Mouse (Mus musculus) lung, adult 2 months (tissue): ENCODE measurements around the gene Gm37240.

Source experiments
- CTCF ChIP-seq: fragments of 200-500 bp; IDR thresholded peaks from 2 replicates; pipeline ENCODE4 v1.5.1; 2011; ENCODE audit warnings: mild to moderate bottlenecking, low read length, control low read depth; ENCODE audit not compliant: insufficient read depth
- POLR2A ChIP-seq: fragments of 200-500 bp; IDR thresholded peaks from 2 replicates; pipeline ENCODE4 v1.6.1; 2011; ENCODE audit warnings: low read depth, mild to moderate bottlenecking, control low read depth, low read length, borderline replicate concordance; ENCODE audit errors: extremely low read depth

GRCm38 (mm10) chr3:84810803-84811202 lies 1076.5 kb downstream of the Gm37240 start:
- no peak for TF ChIP-seq CTCF
- no peak for TF ChIP-seq POLR2A
